Mouse (Mus musculus) limb, embryonic 12.5 days (tissue): ENCODE results near the gene Megf6. TPM values are rescaled to one million over a fixed set of nuclear protein-coding genes. Genes with fewer than 3 reads are reported as not detected.

ENCODE experiments used
- ATAC-seq: fragments of 200-750 bp; cut with Nextera tagmentation; 2 replicates; pipeline ENCODE4 v1.8.0; 2017; ENCODE audit warnings: low read depth, moderate TSS enrichment; ENCODE audit not compliant: insufficient number of reproducible peaks, insufficient read depth, low FRiP score, low TSS enrichment
- H3K27ac ChIP-seq: fragments of 300-500 bp; sonication (generic); 2 replicates; pipeline ENCODE4 v1.5.1; 2016; ENCODE audit warnings: mild to moderate bottlenecking, moderate library complexity
- H3K27me3 ChIP-seq: fragments of 300-500 bp; sonication (generic); 2 replicates; pipeline ENCODE4 v1.6.1; 2016; ENCODE audit warnings: mild to moderate bottlenecking, moderate library complexity
- H3K36me3 ChIP-seq: fragments of 300-500 bp; sonication (generic); 2 replicates; pipeline ENCODE4 v1.6.1; 2016; ENCODE audit warnings: mild to moderate bottlenecking, moderate library complexity
- H3K4me1 ChIP-seq: fragments of 300-500 bp; sonication (generic); replicated peaks from 2 replicates; pipeline ENCODE4 v1.6.1; 2016
- H3K4me2 ChIP-seq: fragments of 300-500 bp; sonication (generic); 2 replicates; pipeline ENCODE4 v1.6.1; 2016; ENCODE audit warnings: mild to moderate bottlenecking, moderate library complexity
- H3K4me3 ChIP-seq: fragments of 300-500 bp; sonication (generic); replicated peaks from 2 replicates; pipeline ENCODE4 v1.5.1; 2016; ENCODE audit warnings: mild to moderate bottlenecking
- H3K9ac ChIP-seq: fragments of 300-500 bp; sonication (generic); replicated peaks from 2 replicates; pipeline ENCODE4 v1.6.1; 2016; ENCODE audit warnings: mild to moderate bottlenecking, moderate library complexity
- H3K9me3 ChIP-seq: fragments of 300-500 bp; sonication (generic); 2 replicates; pipeline ENCODE4 v1.6.1; 2016; ENCODE audit warnings: mild to moderate bottlenecking, moderate library complexity
- WGBS: fragments of 180-500 bp; shearing (Covaris S2); methylation state at CpG from one replicate; pipeline ENCODE4 v1.1.7; 2016; 5-methylcytosine and 5-hydroxymethylcytosine counted together
- polyA plus RNA-seq: library from polyadenylated mRNA; unstranded; fragments of >200 nt; fragmentation: Nextera tagmentation; extraction: Ambion mirVana; gene quantifications from 2 replicates; pipeline ENCODE4 v1.2.1, GENCODE M21; 2016

Gene Megf6
- polyA plus RNA-seq, 1 experiment from 2014 or later, result 58.4 TPM

DNA sequence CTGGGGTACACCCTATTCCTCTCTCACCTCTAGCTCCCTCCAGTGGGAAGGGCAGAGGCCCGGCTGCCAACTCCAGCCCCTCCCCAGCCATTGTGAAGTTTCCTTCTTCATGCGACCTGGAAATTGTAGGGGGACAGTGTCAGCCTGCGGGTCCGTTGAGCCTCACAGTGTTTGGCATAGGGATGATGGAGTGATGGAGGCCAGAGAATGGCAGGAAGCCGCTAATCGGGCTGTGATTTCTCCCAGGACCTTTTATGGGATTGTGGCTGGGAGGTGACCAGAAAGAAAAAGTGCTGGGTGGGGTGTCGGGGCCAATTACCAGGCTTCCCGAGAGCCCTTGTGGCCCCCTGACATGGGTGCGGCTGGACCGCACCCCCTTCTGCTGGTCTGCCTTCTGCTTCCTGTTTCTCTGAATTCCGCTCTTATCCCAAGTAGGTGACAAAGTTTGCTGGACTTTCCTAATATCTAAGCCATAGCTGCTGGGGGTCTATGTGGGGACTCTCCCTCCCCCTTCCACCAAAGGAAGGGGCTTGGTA, 15.5 kb downstream of the Megf6 start:
- Histone ChIP-seq H3K9me3 (no peaks in the 10 kb centered on the region), H3K4me1 (no peaks in the 10 kb centered on the region; the same call in 1 of the 2 replicates), H3K27ac (no peak overlapping the region), H3K27me3 (no peaks in the 10 kb centered on the region), H3K36me3 (peaks cover 72% of the 10 kb centered on the region), H3K4me3 (no peak overlapping the region), H3K9ac (no peak overlapping the region), H3K4me2 (no peak overlapping the region)
- WGBS, result 51% methylated on average over 11 of the region's 11 CpGs
- ATAC-seq, result no peak

DNA sequence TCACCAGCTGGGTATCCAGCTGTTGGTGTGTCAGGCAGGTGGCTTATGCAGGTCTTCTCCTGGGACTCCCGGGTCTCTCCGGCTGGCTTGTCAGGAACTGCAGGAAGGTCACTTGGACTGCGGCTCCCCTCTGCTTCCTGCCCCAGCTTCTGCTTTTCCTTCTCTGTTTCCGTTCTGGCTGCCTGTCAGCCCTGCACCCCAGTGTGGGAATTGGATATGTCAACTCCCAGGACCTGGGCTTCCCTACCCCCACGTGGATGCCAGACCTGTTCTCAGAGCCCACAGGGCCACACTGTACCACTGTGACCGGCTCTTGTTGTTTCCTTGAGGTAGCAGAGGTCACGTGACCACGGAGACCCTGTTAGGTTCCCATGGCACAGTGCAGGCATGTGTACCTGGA, 18.4 kb downstream of the Megf6 start:
- no peak for ATAC-seq
- no peak overlapping the region for H3K9ac ChIP-seq
- WGBS, result 76% methylated on average over 8 of the region's 8 CpGs
- H3K4me1 ChIP-seq, result no peaks in the 10 kb centered on the region; the same call in 1 of the 2 replicates
- no peak overlapping the region for H3K4me2 ChIP-seq
- no peak overlapping the region for H3K27ac ChIP-seq
- H3K27me3 ChIP-seq, result no peaks in the 10 kb centered on the region
- H3K4me3 ChIP-seq, result no peak overlapping the region
- no peaks in the 10 kb centered on the region for H3K9me3 ChIP-seq
- H3K36me3 ChIP-seq, result peaks cover 71% of the 10 kb centered on the region

DNA sequence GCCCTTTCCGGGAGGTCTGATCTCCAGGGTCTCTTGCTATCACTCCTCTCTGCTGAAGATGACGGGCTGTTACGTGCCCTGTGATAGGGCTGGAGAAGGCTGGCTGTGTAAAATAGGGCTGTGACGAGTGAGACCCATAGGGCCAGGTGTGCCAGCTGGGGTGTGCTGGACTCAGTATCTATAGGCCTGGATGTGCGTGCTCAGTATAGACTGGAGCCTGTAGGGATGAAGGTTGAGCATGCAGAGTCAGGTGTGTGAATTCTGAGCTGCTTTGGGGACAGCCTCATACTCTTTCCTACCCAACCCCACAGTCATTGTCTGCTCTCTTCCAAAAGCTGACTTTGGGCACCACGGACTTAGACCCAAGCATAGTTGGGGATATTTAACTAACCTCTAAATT, 27.4 kb downstream of the Megf6 start:
- H3K27me3 ChIP-seq, result no peaks in the 10 kb centered on the region
- no peaks in the 10 kb centered on the region for H3K9me3 ChIP-seq
- H3K27ac ChIP-seq, result peak overlapping the region; percentile 79; the same call in 1 of the 2 replicates
- H3K4me1 ChIP-seq, result peaks cover 19% of the 10 kb centered on the region
- no peak overlapping the region for H3K9ac ChIP-seq
- whole genome bisulfite sequencing, result 74% methylated on average over 6 of the region's 6 CpGs
- peaks cover 21% of the 10 kb centered on the region; the same call in 1 of the 2 replicates for H3K36me3 ChIP-seq
- ATAC-seq, result no peak
- no peak overlapping the region for H3K4me3 ChIP-seq
- H3K4me2 ChIP-seq, result no peak overlapping the region

DNA sequence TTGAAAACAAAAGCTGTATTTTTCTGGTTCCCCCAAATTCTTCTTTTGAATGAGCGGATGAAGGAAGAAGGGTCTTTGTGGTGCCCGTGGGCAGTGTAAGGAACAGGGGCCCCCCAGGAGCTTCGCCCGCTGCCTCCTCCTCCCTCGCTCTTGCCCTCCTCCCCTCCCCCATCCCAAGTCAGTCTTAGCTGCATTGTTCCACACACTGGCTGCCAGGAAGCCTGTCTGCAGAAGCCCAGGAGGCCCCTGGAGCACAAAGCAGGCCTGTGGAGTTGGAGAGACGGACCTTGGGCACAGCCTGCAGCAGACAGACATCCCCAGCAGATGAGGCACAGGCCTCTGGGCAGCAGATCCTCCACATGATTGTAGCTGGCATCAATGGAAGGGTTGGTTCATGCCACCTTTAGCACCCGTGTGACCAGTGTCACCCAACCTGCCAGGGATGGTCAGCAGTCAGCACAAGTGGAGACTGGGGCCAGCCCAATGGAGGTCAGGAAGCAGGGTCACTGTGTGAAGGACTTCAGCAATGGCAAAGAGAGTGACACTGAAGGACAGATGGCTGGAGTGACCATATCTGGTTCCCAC, 27.9 kb downstream of the Megf6 start:
- H3K27me3 ChIP-seq, result no peaks in the 10 kb centered on the region
- H3K4me1 ChIP-seq, result peaks cover 19% of the 10 kb centered on the region
- no peak overlapping the region for H3K4me3 ChIP-seq
- H3K36me3 ChIP-seq, result peaks cover 21% of the 10 kb centered on the region; the same call in 1 of the 2 replicates
- no peak overlapping the region for H3K4me2 ChIP-seq
- H3K9ac ChIP-seq, result no peak overlapping the region
- ATAC-seq, result no peak
- H3K27ac ChIP-seq, result peak overlapping the region; percentile 79
- WGBS, result 52% methylated on average over 7 of the region's 7 CpGs
- no peaks in the 10 kb centered on the region for H3K9me3 ChIP-seq

DNA sequence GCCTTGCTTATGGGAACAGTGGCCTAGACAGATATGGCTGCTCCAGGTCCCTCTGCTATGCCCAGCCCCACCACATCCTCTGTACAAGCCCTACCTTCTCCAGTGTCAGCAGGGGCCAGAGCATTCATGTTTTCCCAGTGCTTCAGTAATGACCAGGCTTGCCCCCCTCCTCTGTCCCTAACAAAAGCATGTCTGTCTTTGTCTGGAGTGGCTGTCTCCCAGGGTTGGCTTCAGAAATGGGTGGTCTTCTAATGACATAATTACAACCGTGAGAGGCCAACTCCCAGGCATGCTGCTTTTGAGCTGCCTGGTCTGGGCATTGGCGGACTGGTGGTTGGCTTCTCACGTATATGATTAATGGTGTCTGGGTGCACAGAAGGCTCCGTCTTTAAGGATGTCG, 31.0 kb downstream of the Megf6 start:
- Histone ChIP-seq H3K4me2 (no peak overlapping the region), H3K27me3 (no peaks in the 10 kb centered on the region), H3K9me3 (no peaks in the 10 kb centered on the region), H3K4me3 (no peak overlapping the region), H3K9ac (no peak overlapping the region), H3K4me1 (peaks cover 19% of the 10 kb centered on the region), H3K27ac (no peak overlapping the region), H3K36me3 (peaks cover 6% of the 10 kb centered on the region; the same call in 1 of the 2 replicates)
- ATAC-seq, result no peak
- WGBS, result 74% methylated on average over 5 of the region's 5 CpGs

DNA sequence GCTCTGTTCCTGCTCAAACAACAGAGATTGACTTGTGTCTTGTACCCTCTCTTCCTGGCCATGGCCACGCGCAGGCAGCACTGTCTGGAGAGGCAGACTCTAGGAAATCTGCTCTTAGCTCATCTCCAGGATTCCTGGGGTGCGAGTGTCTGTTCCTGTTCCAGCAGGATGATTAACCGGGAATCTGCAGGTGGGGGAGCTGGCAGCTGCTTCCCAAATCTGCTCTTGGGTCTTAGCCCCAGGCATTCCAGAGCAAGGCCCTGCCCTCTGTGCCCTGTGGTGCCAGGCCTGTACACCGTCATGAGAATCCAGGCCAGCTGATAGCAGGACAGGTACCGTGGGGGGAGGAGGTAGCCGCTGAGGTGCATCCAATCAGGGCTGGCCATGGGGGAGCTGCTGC, 34.0 kb downstream of the Megf6 start:
- no peak overlapping the region for H3K9ac ChIP-seq
- H3K9me3 ChIP-seq, result no peaks in the 10 kb centered on the region

DNA sequence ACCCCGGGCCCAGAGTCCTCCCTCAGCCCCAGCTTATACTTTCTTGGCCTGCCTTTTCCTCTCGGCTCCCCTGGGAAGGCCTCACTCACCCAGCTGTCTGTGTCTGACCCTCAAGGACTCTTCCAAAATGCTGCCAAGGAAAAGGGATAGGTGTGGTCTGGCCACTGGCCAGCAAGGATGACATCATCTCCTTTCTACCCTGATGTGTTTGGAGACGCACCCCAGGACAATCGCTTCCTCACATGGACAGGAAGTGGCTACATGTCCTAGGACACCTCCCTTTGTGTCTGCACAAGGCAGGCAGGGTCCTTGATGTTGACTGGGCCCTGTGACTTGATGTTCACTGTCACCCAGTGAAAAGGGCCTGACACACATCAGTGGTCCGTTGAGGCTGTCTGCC, 34.9 kb downstream of the Megf6 start:
- H3K27ac ChIP-seq, result no peak overlapping the region
- H3K4me2 ChIP-seq, result no peak overlapping the region
- H3K9ac ChIP-seq, result no peak overlapping the region
- H3K4me1 ChIP-seq, result peaks cover 12% of the 10 kb centered on the region
- no peaks in the 10 kb centered on the region for H3K36me3 ChIP-seq
- no peaks in the 10 kb centered on the region for H3K9me3 ChIP-seq
- no peak for ATAC-seq
- H3K4me3 ChIP-seq, result no peak overlapping the region
- no peaks in the 10 kb centered on the region for H3K27me3 ChIP-seq
- 78% methylated on average over 5 of the region's 5 CpGs for WGBS

More for the DNA sequence above, 34.0 kb downstream of the Megf6 start:
- Histone ChIP-seq H3K27me3 (no peaks in the 10 kb centered on the region), H3K4me3 (no peak overlapping the region), H3K36me3 (no peaks in the 10 kb centered on the region), H3K4me2 (no peak overlapping the region), H3K27ac (no peak overlapping the region), H3K4me1 (peaks cover 9% of the 10 kb centered on the region)
- ATAC-seq, result no peak
- 87% methylated on average over 7 of the region's 7 CpGs for WGBS

DNA sequence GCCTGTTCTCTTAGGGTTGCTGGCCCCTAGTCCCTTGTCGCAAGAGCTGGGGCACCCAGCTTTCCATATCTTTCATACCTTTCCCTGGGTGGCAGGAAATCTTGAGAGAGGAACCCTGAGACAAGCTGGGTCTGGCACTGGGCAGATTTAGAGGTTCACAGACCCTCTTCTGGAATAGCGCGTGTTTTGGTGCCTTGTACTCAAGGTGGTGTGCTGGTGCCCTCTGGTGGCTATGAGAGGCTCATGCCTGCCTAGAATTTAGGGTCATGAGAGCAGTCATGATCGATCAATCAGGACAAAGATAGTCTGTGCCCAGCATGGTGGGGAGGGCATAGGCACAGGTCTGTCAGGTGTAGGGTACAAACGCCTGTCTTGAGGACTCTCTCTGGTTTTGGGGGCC, 36.7 kb downstream of the Megf6 start:
- Histone ChIP-seq H3K36me3 (no peaks in the 10 kb centered on the region; the same call in 1 of the 2 replicates), H3K4me1 (peaks cover 20% of the 10 kb centered on the region), H3K4me2 (no peak overlapping the region), H3K27me3 (no peaks in the 10 kb centered on the region), H3K27ac (no peak overlapping the region), H3K9me3 (no peaks in the 10 kb centered on the region), H3K4me3 (no peak overlapping the region), H3K9ac (0 out of 2 replicates have a peak overlapping the region, but pooled peaks have one; percentile 34)
- ATAC-seq, result no peak
- WGBS, result 12% methylated on average over 5 of the region's 5 CpGs

DNA sequence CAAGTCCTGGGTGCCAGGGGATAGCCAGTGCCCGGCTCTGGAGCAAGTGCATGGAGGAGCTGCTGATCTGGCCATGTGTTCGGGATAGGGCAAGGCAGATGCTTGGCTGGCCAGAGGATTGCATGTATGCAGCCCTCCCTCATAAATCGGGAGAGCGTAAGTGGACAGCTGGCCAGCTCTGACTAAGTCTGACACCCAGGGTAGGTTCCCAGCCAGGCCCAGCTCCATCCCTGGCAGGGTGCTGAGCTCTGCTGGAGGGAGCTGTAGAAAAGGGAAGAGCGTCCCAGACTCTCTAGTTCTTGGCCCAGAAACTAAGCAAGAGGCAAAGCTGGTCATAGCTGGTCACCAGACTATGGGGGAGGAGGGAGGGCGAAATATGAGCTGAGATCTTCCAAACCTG, 38.5 kb downstream of the Megf6 start:
- Histone ChIP-seq H3K27me3 (no peaks in the 10 kb centered on the region), H3K9ac (no peak overlapping the region; the same call in 1 of the 2 replicates), H3K9me3 (no peaks in the 10 kb centered on the region), H3K27ac (no peak overlapping the region), H3K4me2 (no peak overlapping the region), H3K36me3 (no peaks in the 10 kb centered on the region; the same call in 1 of the 2 replicates), H3K4me3 (no peak overlapping the region), H3K4me1 (peaks cover 26% of the 10 kb centered on the region)
- 61% methylated on average over 6 of the region's 6 CpGs for WGBS
- no peak for ATAC-seq

DNA sequence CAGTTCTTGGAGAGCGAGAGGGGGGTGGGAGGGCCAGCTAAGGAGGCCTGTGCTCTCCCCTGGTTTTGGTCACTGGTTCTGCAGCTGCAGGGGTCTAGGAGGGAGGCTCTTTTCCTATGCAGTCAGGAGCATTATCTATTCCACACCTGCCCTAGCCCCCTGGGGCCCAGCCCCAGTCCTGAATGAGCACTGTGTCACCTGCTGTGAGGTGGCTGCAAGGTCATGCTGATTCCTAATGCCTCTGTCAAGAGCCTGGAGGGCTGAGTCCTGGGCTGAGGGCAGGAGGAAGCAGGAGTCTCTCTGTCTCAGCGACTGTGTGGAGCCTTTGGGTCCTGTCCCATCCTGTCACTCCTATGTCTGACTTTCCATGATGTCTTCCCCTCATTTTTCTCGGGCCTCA, 39.3 kb downstream of the Megf6 start:
- no peak overlapping the region for H3K4me3 ChIP-seq
- no peaks in the 10 kb centered on the region for H3K27me3 ChIP-seq
- no peak for ATAC-seq
- peaks cover 34% of the 10 kb centered on the region for H3K4me1 ChIP-seq
- H3K4me2 ChIP-seq, result no peak overlapping the region
- no peaks in the 10 kb centered on the region; the same call in 1 of the 2 replicates for H3K36me3 ChIP-seq
- H3K27ac ChIP-seq, result no peak overlapping the region
- 15% methylated on average over 3 of the region's 3 CpGs for WGBS
- no peaks in the 10 kb centered on the region for H3K9me3 ChIP-seq
- no peak overlapping the region for H3K9ac ChIP-seq

DNA sequence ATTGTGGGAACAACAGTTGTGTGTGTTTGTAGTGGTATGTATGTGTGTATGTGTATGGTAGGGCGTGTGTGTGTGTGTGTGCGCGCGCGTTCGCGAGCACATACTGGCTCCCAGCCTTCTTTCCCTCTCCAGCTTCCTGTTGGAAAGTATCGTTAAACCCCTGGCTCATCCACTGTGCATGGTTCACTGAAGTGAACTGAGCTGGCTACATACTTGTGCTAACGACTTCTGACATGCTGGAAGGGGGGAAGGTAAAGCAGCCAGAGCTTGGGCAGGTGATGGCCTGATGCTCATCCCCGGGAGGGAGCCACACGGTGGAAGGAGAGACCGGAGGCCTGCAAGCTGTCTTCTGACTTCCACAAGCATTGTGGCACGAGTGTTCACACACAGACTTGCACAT, 40.9 kb downstream of the Megf6 start:
- no peak for ATAC-seq
- Histone ChIP-seq H3K27ac (0 out of 2 replicates have a peak overlapping the region, but pooled peaks have one; percentile 59), H3K9me3 (no peaks in the 10 kb centered on the region), H3K27me3 (no peaks in the 10 kb centered on the region), H3K36me3 (no peaks in the 10 kb centered on the region; the same call in 1 of the 2 replicates), H3K9ac (no peak overlapping the region), H3K4me2 (no peak overlapping the region), H3K4me3 (no peak overlapping the region), H3K4me1 (peaks cover 34% of the 10 kb centered on the region)
- WGBS, result 75% methylated on average over 13 of the region's 13 CpGs

DNA sequence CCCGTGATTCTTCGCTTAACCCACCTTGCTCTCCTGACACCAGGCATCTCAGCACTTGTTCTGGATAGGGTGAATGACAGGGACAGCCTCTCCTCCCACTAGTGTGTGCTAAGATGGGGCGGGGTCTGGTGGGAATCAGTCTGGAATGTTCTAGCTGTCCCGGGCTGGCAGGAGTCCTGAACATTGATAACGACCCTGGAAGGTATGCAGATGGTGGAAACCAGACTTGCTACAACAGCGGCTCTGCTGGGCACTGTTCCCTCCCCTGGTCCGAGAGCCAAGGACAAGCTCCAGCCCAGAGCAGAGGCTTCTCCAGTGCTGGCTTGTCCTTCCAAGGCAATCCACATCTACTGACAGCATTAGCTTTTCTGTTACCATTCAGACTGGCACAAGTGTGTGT, 43.1 kb downstream of the Megf6 start:
- Histone ChIP-seq H3K4me3 (no peak overlapping the region), H3K27me3 (no peaks in the 10 kb centered on the region), H3K4me1 (peaks cover 46% of the 10 kb centered on the region), H3K36me3 (no peaks in the 10 kb centered on the region; the same call in 1 of the 2 replicates), H3K9me3 (no peaks in the 10 kb centered on the region), H3K9ac (no peak overlapping the region), H3K4me2 (no peak overlapping the region), H3K27ac (peak overlapping the region; percentile 41; the same call in 1 of the 2 replicates)
- ATAC-seq, result no peak
- 54% methylated on average over 7 of the region's 7 CpGs for WGBS
